Mouse (Mus musculus): ENCODE measurements around the gene Rab9b. TPM values are rescaled to one million over a fixed set of nuclear protein-coding genes. Genes with fewer than 3 reads are reported as not detected.

Gene Rab9b
- total RNA-seq (2018; cell fraction: chromatin; rRNA removed): not detected
- total RNA-seq (2018; cell fraction: cytosol; rRNA removed): not detected
- not detected for total RNA-seq (2018; cell fraction: nucleus; rRNA removed)
- not detected in 3 replicates for polyA plus RNA-seq (2018)

DNA sequence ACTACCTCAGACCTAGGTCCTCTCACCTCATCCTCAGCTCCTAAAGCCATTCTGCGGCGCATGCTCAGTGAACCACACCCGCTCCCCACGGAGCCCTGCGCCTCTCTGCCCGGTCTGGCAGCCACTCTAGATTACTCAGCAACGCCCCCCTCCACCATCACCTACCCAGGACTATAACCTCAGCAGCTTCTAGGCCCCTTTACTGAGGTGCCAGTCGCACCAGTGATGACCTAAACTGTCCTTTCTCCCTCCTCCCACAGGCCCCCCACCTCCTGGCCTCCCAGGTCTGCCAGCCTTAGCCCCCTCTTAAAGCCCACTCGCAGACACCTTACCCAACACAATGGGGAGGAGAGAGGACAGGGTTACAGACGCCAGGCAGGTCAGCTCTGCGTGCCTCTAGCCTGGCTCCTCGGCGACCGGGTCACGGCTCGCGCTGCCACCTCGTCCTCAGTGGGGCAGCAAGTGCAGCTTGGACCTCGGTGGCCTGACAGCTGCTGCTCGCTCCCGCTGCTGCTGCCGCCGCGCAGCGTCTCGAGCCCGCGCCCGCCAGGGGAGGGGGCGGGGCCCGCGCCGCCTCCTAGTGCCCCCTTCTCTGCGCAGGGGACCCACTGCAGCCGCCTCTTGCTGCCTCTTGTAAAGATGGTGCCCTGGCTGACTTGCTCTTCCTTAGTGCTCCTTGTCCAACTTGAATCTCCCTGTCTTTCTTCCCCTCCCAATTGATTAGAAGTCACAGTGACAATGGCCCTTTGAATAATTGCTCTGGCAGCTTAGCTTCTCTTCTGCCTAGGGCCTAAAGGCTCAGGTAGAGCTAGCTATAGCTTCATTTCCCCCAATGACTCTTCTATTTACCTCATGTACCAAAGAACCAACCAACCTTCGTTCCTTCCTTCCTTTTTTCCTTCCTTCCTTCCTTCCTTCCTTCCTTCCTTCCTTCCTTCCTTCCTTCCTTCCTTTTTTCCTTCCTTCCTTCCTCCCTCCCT lies at the start of gene Rab9b:
Rab9b (minus strand) TSS at position 695 of the 980 bp plus-strand sequence.
- Histone ChIP-seq H3K79me2 (ENCODE audit: inconsistent target) (no peaks in the 10 kb centered on the region), H3K4me3 (ENCODE audit: inconsistent target) (no peak within 1 kb of the TSS), H3K27ac (no peak within 1 kb of the TSS), H3K36me3 (ENCODE audit: inconsistent target) (no peaks in the 10 kb centered on the region)
- 21% methylated on average over 29 of the region's 36 CpGs for WGBS (ENCODE audit: missing documents)

GRCm38 (mm10) chrX:136904369-136904768 lies 35.8 kb upstream of the Rab9b start:
- Histone ChIP-seq H3K79me2 (ENCODE audit: inconsistent target) (no peaks in the 10 kb centered on the region), H3K4me3 (ENCODE audit: inconsistent target) (no peak overlapping the region), H3K27ac (no peak overlapping the region), H3K36me3 (ENCODE audit: inconsistent target) (no peaks in the 10 kb centered on the region)
- 89% methylated on average over 2 of the region's 4 CpGs for WGBS (ENCODE audit: missing documents)

DNA sequence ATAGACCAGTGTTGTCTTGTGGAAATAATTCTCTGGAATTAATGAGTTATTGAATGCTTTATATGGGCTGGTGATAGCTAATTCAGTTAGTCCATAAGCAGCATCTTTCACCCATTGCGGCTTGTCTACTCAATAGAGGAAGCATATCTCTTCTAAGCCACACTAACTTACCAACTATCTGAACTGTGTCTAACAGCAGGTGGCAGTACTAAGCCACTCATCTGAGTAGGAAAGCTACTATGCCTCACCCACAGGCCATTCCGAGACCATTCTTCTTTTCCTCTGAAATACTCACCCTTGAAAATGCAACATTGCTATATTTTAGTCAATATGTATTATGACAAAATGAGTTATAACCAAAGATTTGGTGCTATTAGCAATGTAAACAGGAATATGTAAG lies 27.2 kb upstream of the Rab9b start:
- WGBS (ENCODE audit: missing documents): 47% methylated on average over 2 of the region's 2 CpGs
- H3K27ac ChIP-seq: no peak overlapping the region
- no peaks in the 10 kb centered on the region for H3K36me3 ChIP-seq (ENCODE audit: inconsistent target)
- no peaks in the 10 kb centered on the region for H3K79me2 ChIP-seq (ENCODE audit: inconsistent target)
- no peak overlapping the region for H3K4me3 ChIP-seq (ENCODE audit: inconsistent target)

- H3K4me3 ChIP-seq (ENCODE audit: inconsistent target): no peak overlapping the region
- H3K79me2 ChIP-seq (ENCODE audit: inconsistent target): no peaks in the 10 kb centered on the region
- no peaks in the 10 kb centered on the region for H3K36me3 ChIP-seq (ENCODE audit: inconsistent target)
- no peak overlapping the region for H3K27ac ChIP-seq
- 38% methylated on average over 3 of the region's 3 CpGs for WGBS (ENCODE audit: missing documents)
Observed at GRCm38 (mm10) chrX:136850300-136850699, 18.3 kb downstream of the Rab9b start.

- Histone ChIP-seq H3K27ac (no peak overlapping the region), H3K36me3 (ENCODE audit: inconsistent target) (no peaks in the 10 kb centered on the region), H3K79me2 (ENCODE audit: inconsistent target) (no peaks in the 10 kb centered on the region), H3K4me3 (ENCODE audit: inconsistent target) (no peak overlapping the region)
Observed at GRCm38 (mm10) chrX:136828610-136829009, 39.9 kb downstream of the Rab9b start.

GRCm38 (mm10) chrX:136825016-136825415 lies 43.5 kb downstream of the Rab9b start:
- Histone ChIP-seq H3K4me3 (ENCODE audit: inconsistent target) (no peak overlapping the region), H3K36me3 (ENCODE audit: inconsistent target) (no peaks in the 10 kb centered on the region), H3K79me2 (ENCODE audit: inconsistent target) (no peaks in the 10 kb centered on the region), H3K27ac (no peak overlapping the region)
- WGBS (ENCODE audit: missing documents): 84% methylated on average over 4 of the region's 4 CpGs

DNA sequence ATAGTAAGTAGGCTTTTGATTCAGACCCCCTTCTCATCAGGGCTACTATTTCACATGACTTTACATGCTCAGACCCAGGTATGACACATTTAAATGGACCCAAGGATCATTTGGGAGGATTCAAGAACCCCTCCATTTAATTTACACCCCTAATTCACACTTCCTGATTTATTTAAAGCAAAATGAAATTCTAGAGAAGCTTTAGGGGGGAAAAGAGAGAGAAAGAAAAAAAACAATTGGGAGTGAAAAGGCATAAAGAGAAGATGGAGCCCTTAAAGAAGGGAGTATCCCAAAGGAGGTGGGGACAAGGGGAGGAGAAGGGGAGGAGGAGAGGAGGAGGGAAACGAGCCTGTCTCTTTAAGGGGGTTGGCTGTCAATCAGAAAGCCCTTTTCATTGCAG lies 46.2 kb downstream of the Rab9b start, which contains the start of gene Plp1:
Plp1 (plus strand) TSS at position 301 of the 400 bp plus-strand sequence.
- WGBS (ENCODE audit: missing documents): no CpG with 5 or more reads among the region's 1 CpGs
- Histone ChIP-seq H3K36me3 (ENCODE audit: inconsistent target) (no peaks in the 10 kb centered on the region), H3K27ac (no peak within 1 kb of the TSS), H3K79me2 (ENCODE audit: inconsistent target) (no peaks in the 10 kb centered on the region), H3K4me3 (ENCODE audit: inconsistent target) (no peak within 1 kb of the TSS)

- Histone ChIP-seq H3K79me2 (ENCODE audit: inconsistent target) (no peaks in the 10 kb centered on the region), H3K36me3 (ENCODE audit: inconsistent target) (no peaks in the 10 kb centered on the region), H3K27ac (no peak overlapping the region), H3K4me3 (ENCODE audit: inconsistent target) (no peak overlapping the region)
- WGBS (ENCODE audit: missing documents): 31% methylated on average over 1 of the region's 1 CpGs
Observed at GRCm38 (mm10) chrX:136820250-136820649, 48.3 kb downstream of the Rab9b start.

DNA sequence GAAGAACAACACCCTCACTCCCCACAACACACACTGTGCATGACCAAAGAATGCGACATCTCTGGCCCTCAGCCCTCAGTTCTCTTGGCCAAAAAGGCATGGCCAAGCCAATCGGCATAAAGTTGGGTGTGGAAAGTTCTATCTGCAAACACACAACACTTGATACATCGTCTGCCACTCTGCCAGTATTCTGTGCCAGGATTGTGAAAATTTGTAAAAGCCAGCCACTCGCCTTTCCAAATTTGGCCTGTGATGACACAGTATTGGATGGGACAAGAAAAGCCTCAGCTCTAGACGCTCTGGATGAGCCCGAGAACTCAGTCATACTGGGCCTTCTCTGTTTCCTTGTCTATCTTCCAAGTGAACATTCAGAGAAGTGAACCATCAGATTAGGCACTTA lies 48.8 kb downstream of the Rab9b start:
- Histone ChIP-seq H3K79me2 (ENCODE audit: inconsistent target) (no peaks in the 10 kb centered on the region), H3K4me3 (ENCODE audit: inconsistent target) (no peak overlapping the region), H3K36me3 (ENCODE audit: inconsistent target) (no peaks in the 10 kb centered on the region), H3K27ac (no peak overlapping the region)
- WGBS (ENCODE audit: missing documents): 95% methylated on average over 4 of the region's 6 CpGs

Other genes starting within 250 kb of the Rab9b start
- 1.1 to 1.3 TPM (median 1.2 TPM) in 3 replicates for gene Tceal1, start 160.8 kb downstream of the Rab9b start, polyA plus RNA-seq (2018)
- 146 to 528 TPM (median 198 TPM) in 3 replicates for gene Morf4l2, start 125.1 kb downstream of the Rab9b start, polyA plus RNA-seq (2018)
- gene Glra4, start 88.6 kb downstream of the Rab9b start, polyA plus RNA-seq (2018): not detected in 3 replicates
- gene Plp1, start 46.1 kb downstream of the Rab9b start, polyA plus RNA-seq (2018): 0.05 to 0.20 TPM (median 0.06 TPM) in 3 replicates
- not detected in 3 replicates for gene H2bfm, start 58.6 kb upstream of the Rab9b start, polyA plus RNA-seq (2018)
- not detected in 3 replicates for gene Tmsb15b2, start 106.7 kb upstream of the Rab9b start, polyA plus RNA-seq (2018)
- 0.33 to 0.49 TPM (median 0.36 TPM) in 3 replicates for gene Tmsb15l, start 108.1 kb upstream of the Rab9b start, polyA plus RNA-seq (2018)
- not detected in 3 replicates for gene Tmsb15b1, start 108.1 kb upstream of the Rab9b start, polyA plus RNA-seq (2018)
- gene Zcchc18, start 124.4 kb upstream of the Rab9b start, polyA plus RNA-seq (2018): not detected in 3 replicates
- 2.3 to 3.0 TPM (median 2.7 TPM) in 3 replicates for gene Slc25a53, start 169.5 kb upstream of the Rab9b start, polyA plus RNA-seq (2018)
- 2.3 to 3.2 TPM (median 2.4 TPM) in 3 replicates for gene Fam199x, start 180.8 kb upstream of the Rab9b start, polyA plus RNA-seq (2018)

All from macrophage (primary cell).